Mouse (Mus musculus) urinary bladder, adult 2 months (tissue): ENCODE results near the gene Coa3. TPM values are rescaled to one million over a fixed set of nuclear protein-coding genes. Genes with fewer than 3 reads are reported as not detected.
"Not testable (repeated sequence)": the region's sequence is repeated elsewhere in the genome, so short reads cannot be mapped to it uniquely, and the experiment has no call there.

Experiments used
- DNase-seq: peaks from one replicate; pipeline ENCODE4 v3.0.0; 2022; ENCODE audit warnings: low spot score
- polyA plus RNA-seq: library from polyadenylated mRNA; depleted of rRNA; stranded (reverse); fragments of >200 nt; gene quantifications from 2 replicates; pipeline ENCODE4 v1.2.3, GENCODE M21; 2012; rRNA removed

Gene Coa3
- 155 and 156 TPM in 2 replicates for polyA plus RNA-seq

GRCm38 (mm10) chr11:101278223-101279192, at the start of gene Coa3, which contains the start of gene Cntd1:
Gene Coa3, minus strand, starts transcription at chr11:101279114.
Gene Cntd1, plus strand, starts transcription at chr11:101279012.
- peak; percentile 66 for DNase-seq

DNA sequence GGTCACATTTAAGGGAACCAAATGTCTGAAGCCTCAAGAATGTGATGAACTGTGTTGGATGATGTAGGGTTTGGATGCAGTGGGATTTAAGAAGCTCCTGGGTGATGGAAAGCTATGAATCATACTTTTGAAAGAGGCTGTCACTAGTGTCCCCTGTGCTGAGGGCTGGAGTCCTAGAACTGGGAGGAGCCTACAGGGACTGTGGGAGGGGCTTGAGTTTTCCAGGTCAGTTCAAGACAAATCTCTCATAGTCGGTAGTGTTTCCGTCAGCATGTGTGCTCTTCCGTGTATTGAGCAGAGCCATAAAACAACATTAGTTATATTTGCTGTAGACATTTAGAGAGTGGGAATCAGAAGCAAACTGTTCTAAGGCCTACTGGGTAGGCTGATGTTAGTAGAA, 48.4 kb upstream of the Coa3 start:
- no peak for DNase-seq

DNA sequence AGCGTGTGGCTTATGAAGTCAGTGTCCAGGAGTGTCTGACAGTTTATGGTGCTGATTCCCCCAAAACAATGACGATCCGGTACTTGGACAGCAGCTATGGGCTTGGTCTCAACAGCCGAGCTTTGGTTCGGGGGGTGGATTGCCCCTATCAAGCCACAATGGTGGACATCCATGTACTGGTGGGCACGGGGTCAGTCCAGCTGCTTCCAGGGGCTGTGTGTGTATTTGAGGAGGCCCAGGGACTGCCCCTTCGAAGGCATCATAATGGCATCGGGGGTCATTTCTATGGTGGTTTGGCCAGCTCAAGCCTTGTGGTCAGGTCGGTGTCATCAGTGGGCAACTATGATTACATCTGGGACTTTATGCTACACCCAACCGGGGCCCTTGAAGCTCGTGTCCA, 47.2 kb upstream of the Coa3 start:
- DNase-seq: no peak

DNA sequence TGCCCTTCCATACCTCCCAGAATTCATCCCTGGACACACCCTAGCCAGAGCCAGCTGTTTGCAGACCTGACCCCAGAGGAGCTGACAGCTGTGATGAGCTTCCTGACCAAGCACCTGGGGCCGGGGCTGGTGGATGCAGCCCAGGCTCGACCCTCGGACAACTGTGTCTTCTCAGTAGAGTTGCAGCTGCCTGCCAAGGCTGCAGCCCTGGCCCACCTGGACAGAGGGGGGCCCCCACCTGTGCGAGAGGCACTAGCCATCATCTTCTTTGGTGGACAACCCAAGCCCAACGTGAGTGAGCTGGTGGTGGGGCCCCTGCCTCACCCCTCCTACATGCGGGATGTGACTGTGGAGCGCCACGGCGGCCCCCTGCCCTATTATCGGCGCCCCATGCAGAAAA, 46.3 kb upstream of the Coa3 start:
- DNase-seq: not testable (repeated sequence)

DNA sequence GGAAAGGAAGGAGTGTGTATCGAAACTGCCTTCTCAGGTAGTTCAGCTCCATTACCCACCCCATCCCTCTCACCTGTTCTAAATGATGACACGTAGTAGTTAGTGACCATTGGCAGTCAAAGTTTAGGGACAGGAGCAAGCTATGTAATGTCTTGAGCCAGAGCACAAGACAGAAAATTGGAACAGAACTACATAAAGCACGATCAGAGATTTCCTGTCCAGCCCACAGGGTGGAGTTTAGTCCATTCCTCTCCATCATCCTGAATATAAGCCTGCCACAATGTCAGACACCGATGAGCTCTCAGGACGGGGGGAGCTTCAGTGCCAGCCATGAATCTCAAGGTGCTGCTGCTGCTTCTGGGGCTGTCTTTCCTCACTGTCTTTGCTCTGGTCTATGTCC, 45.8 kb upstream of the Coa3 start, which contains the start of gene Aoc2:
Aoc2 (plus strand) TSS at position 301 of the 400 bp plus-strand sequence.
- DNase-seq: no peak

DNA sequence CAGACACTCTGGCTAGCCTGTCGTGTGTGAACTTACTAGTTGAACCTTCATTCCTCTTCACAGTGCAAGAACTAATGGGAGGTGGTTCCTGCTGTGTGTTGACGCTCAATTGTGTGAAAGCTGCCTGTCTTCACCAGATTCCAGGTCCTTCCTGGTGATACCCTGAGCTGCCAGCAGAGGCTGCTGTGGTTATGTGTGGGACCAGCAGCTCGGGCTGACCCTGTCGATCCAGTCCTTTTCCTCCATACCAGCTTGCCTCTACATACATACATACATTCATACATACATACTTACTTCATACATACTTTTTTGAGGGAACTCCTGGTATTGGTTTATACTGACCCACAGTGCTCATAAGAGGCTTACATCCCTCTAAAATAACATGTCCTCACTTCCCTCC, 44.7 kb upstream of the Coa3 start:
- DNase-seq: no peak

DNA sequence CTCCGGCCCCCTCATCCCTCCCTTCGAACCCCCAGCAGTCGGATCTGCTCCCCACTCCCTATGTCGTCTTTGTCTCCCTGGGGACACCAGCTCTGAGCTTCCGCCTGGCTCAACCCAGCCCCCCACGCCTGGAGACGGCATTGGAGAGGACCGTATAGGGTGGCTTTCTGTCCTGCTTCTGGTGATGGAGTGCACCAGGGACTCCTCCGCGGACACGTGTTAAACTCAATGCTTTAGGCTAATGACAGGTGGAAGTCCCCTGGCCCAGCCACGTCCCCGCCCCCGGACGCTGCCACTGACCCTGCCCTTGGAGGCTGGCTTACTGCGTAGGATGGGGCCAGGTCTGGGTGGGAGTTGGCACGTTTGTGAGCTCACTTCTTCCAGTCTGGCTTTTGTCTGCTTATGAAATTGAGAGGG, 37.6 kb upstream of the Coa3 start:
- DNase-seq: no peak

GRCm38 (mm10) chr11:101315665-101316500, 37.0 kb upstream of the Coa3 start, which contains the start of gene Psme3:
Gene Psme3, plus strand, starts transcription at chr11:101316213.
- peak; percentile 95 for DNase-seq

- no peak for DNase-seq
Measured at GRCm38 (mm10) chr11:101315082-101315650, 36.3 kb upstream of the Coa3 start.

DNA sequence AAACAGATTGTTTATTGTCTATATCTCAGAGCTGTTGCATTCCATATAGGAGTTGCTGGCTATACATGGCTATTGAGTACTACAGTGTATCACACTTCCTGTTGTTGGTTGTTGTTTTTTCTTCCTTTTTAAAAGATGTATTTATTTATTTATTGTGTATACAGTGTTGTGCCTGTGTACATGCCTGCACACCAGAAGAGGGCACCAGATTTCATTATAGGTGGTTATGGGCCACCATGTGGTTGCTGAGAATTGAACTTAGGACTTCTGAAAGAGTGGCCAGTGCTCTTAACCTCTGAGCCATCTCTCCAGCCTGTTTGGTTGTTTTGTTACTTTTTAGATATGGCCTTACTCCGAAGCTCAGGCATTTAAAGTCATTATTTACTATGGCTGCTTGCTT, 35.7 kb upstream of the Coa3 start:
- DNase-seq: no peak

DNA sequence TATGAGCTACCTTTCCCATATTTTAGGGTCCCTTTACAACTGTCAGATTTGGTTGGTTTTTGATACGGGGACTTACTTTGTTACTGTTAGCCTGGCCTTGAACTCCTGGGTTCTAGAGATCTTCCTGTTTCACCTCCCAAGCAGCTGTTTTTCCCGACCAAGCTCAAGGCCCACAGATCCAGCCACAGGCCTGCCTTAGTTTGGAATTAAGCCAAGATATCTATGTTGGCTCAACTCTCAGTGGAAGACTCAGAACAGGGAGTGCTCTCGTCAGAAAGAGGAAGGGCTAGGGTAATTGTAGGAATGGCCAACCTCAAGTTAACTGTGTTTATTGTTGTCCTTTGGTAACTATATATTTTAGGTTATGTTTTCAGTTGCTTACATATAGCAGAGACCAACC, 33.2 kb upstream of the Coa3 start:
- DNase-seq: no peak

DNA sequence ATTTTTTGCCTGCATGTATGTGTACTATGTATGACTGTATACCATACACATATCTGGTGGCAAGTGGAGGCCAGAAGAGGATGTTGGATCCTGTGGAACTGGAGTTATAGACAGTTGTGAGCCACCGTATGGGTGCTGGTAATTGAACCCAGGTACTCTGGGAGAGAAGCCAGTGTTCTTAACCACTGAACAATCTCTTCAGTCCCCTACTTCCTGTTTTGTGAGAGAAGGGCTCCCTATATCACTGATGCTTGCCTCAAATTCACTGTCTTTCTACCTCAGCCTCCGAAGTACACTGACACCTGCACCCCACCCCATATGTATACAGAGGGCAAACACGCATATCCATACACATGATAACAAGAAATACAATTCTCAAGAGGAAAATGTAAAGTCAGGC, 32.2 kb upstream of the Coa3 start:
- no peak for DNase-seq

DNA sequence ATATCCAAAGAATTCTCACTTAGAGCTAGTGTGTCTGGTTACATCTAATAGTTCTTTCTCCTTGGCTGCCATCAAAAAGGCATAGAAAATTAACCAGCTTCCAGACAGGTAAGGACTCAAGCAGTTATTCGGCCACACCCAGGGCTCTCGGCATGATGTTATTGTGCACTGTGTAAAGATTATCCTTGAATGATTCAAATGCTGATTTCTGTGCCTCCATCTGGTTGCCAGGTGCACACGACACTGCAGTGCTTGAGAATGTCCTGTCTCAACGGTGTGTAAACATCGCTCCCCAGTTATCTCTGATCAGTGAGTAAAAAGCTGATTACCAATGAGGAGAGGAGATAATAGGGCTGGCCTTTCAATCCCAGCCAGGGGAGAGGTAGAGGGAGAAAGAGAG, 28.8 kb upstream of the Coa3 start:
- no peak for DNase-seq

GRCm38 (mm10) chr11:101302004-101302798, 23.3 kb upstream of the Coa3 start, which contains the start of gene Becn1:
Gene Becn1, minus strand, starts transcription at chr11:101302286.
- DNase-seq: peak; percentile 92

- no peak for DNase-seq
Measured at GRCm38 (mm10) chr11:101301299-101302003, 22.5 kb upstream of the Coa3 start.

GRCm38 (mm10) chr11:101300881-101301280, 22.0 kb upstream of the Coa3 start:
- no peak for DNase-seq

DNA sequence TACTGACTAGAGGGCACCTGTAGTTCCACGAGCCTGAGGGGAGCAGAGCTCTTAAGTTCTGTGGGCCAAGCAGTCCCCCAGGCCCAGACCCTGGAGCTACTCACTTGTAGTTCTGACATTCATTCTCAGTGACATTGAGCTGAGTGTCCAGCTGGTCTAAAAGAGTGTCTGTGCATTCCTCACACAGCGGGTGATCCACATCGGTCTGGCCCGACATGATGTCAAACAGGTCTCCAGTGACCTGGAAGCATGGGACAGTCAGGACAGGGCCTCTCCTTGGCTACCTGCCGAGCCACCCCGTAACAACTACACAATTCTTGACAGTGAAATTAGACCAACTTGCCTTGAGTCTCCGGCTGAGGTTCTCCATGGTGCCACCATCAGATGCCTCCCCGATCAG, 16.3 kb upstream of the Coa3 start:
- no peak for DNase-seq

DNA sequence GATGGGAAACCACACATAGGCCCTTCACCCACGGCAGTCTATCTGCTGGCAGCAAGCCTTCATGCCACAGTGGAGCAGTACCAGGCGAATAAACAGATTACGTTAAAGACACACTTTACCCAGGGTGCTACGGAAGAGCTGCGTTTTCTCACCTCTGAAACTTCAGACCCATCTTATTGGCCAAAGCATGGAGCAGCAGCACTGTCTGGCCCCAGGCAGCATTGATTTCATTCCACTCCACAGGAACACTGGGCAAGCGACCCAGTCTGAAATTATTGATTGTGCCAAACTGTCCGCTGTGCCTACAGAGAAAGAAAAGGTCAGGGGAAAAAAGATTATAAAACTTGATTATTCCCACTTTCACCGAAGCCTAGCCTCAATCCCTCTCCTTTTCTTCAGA, 12.3 kb upstream of the Coa3 start:
- no peak for DNase-seq

- DNase-seq: no peak
Measured at GRCm38 (mm10) chr11:101287306-101287705, 8.4 kb upstream of the Coa3 start.

DNA sequence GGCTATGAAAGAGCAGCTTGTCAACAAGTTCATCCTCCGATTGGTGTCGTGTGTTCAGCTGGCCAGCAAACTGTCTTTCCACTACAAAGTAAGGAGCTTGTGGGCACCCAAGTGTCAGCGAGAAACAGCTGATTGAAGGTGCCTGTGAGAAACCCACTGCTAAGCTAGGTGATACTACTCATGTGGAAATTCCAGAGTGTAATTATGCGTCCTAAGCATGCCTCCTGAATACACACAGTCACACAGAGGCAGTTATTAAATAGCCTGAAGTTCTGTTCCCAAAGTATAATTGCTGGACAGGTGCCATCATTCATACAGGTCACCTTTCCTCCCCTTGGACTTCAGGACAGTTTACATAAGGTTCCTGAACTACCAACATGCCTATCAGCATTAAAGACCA, 4.9 kb upstream of the Coa3 start:
- DNase-seq: no peak
